Mouse (Mus musculus) MEL (cell line): ENCODE data around the gene Rnf5. TPM values are rescaled to one million over a fixed set of nuclear protein-coding genes. Genes with fewer than 3 reads are reported as not detected.

Source experiments
- DNase-seq: peaks from one replicate; pipeline ENCODE4 v3.0.0; 2011; ENCODE audit warnings: low read depth, low spot score
- H3K27ac ChIP-seq: 2 replicates; pipeline ENCODE4 v1.5.1; 2012; ENCODE audit warnings: low read depth, mild to moderate bottlenecking, control low read depth, low read length, moderate library complexity; ENCODE audit not compliant: control insufficient read depth
- H3K27me3 ChIP-seq, 2 experiments: fragments of 150-350 bp in 1 of 2; sonication (generic) in 1 of 2; 2 replicates each; pipeline ENCODE4 v1.6.1; 2012; ENCODE audit warnings: low read length in 2 of 2, mild to moderate bottlenecking in 2 of 2, improper control_type of control experiment in 1 of 2, moderate library complexity in 1 of 2; ENCODE audit not compliant: insufficient read depth in 2 of 2, control insufficient read depth in 1 of 2
- H3K36me3 ChIP-seq, 2 experiments: 2 replicates each; pipeline ENCODE4 v1.6.1; 2012 to 2014; ENCODE audit warnings: low read length in 2 of 2, improper control_type of control experiment in 1 of 2, inconsistent platforms in 1 of 2, mild to moderate bottlenecking in 1 of 2; ENCODE audit not compliant: insufficient read depth in 2 of 2, control insufficient read depth in 1 of 2
- H3K4me1 ChIP-seq, 2 experiments: fragments of 150-350 bp in 1 of 2; sonication (generic) in 1 of 2; 2 replicates each; pipeline ENCODE4 v1.6.1; 2012; ENCODE audit warnings: low read length in 2 of 2, improper control_type of control experiment in 1 of 2, mild to moderate bottlenecking in 1 of 2; ENCODE audit not compliant: insufficient read depth in 2 of 2, control insufficient read depth in 1 of 2
- H3K4me3 ChIP-seq, 2 experiments: fragments of 150-350 bp in 1 of 2; sonication (generic) in 1 of 2; 2 replicates each; pipeline ENCODE4 v1.5.1; 2012; ENCODE audit warnings: low read depth in 2 of 2, low read length in 2 of 2, mild to moderate bottlenecking in 2 of 2, moderate library complexity in 2 of 2, control low read depth in 1 of 2, improper control_type of control experiment in 1 of 2; ENCODE audit not compliant: control insufficient read depth in 1 of 2, insufficient read depth in 1 of 2
- H3K79me2 ChIP-seq: 2 replicates; pipeline ENCODE4 v1.6.1; 2012; ENCODE audit warnings: mild to moderate bottlenecking, low read length, moderate library complexity; ENCODE audit not compliant: control insufficient read depth, poor library complexity, insufficient read depth
- H3K9ac ChIP-seq: 2 replicates; pipeline ENCODE4 v1.6.1; 2012; ENCODE audit warnings: low read depth, mild to moderate bottlenecking, control low read depth, low read length, moderate library complexity; ENCODE audit not compliant: control insufficient read depth, poor library complexity, severe bottlenecking
- H3K9me3 ChIP-seq: fragments of 150-350 bp; sonication (generic); replicated peaks from 2 replicates; pipeline ENCODE4 v1.6.1; 2012; ENCODE audit warnings: mild to moderate bottlenecking, low read length, improper control_type of control experiment, moderate library complexity; ENCODE audit not compliant: insufficient read depth
- BHLHE40 ChIP-seq: IDR thresholded peaks from 2 replicates; pipeline ENCODE4 v1.6.1; 2012; ENCODE audit warnings: low read depth, mild to moderate bottlenecking, inconsistent platforms, low read length, improper control_type of control experiment, borderline replicate concordance
- CHD1 ChIP-seq: IDR thresholded peaks from 2 replicates; pipeline ENCODE4 v1.6.1; 2012; ENCODE audit warnings: low read depth, mild to moderate bottlenecking, inconsistent platforms, low read length, improper control_type of control experiment
- CTCF ChIP-seq, 3 experiments: IDR thresholded peaks in 2 of 3; conservative IDR thresholded peaks in 1 of 3; 2 replicates each; pipeline ENCODE4 v1.5.1; 2011 to 2012; ENCODE audit warnings: low read length in 3 of 3, low read depth in 2 of 3, mild to moderate bottlenecking in 2 of 3, improper control_type of control experiment in 1 of 3, inconsistent platforms in 1 of 3, mixed read lengths in 1 of 3, moderate library complexity in 1 of 3; ENCODE audit not compliant: control insufficient read depth in 1 of 3, insufficient read depth in 1 of 3, poor library complexity in 1 of 3, severe bottlenecking in 1 of 3
- E2F4 ChIP-seq: IDR thresholded peaks from 2 replicates; pipeline ENCODE4 v1.6.1; 2011; ENCODE audit warnings: low read depth, low read length, improper control_type of control experiment, borderline replicate concordance
- ELF1 ChIP-seq: IDR thresholded peaks from 2 replicates; pipeline ENCODE4 v1.6.1; 2014; ENCODE audit warnings: low read depth, mild to moderate bottlenecking, inconsistent platforms, low read length, improper control_type of control experiment, moderate library complexity
- EP300 ChIP-seq, 2 experiments: IDR thresholded peaks; 2 replicates each; pipeline ENCODE4 v1.6.1; 2011; ENCODE audit warnings: improper control_type of control experiment in 2 of 2, low read length in 2 of 2, low read depth in 1 of 2, mild to moderate bottlenecking in 1 of 2
- ETS1 ChIP-seq: IDR thresholded peaks from 2 replicates; pipeline ENCODE4 v1.6.1; 2012; ENCODE audit warnings: low read depth, mild to moderate bottlenecking, inconsistent platforms, low read length, improper control_type of control experiment, moderate library complexity
- GABPA ChIP-seq: IDR thresholded peaks from 2 replicates; pipeline ENCODE4 v1.6.1; 2012; ENCODE audit warnings: low read depth, mild to moderate bottlenecking, inconsistent platforms, low read length, improper control_type of control experiment, moderate library complexity
- GATA1 ChIP-seq: IDR thresholded peaks from 2 replicates; pipeline ENCODE4 v1.6.1; 2011; ENCODE audit warnings: low read depth, low read length, improper control_type of control experiment
- JUND ChIP-seq: IDR thresholded peaks from 2 replicates; pipeline ENCODE4 v1.6.1; 2011; ENCODE audit warnings: low read depth, mild to moderate bottlenecking, improper control_type of control experiment, low read length
- KAT2A ChIP-seq: conservative IDR thresholded peaks from 2 replicates; pipeline ENCODE4 v1.6.1; 2012; ENCODE audit warnings: low read depth, low read length, improper control_type of control experiment, inconsistent platforms
- MAFK ChIP-seq: IDR thresholded peaks from 2 replicates; pipeline ENCODE4 v1.6.1; 2011; ENCODE audit warnings: low read depth, mild to moderate bottlenecking, low read length, improper control_type of control experiment, borderline replicate concordance
- MAX ChIP-seq: IDR thresholded peaks from 2 replicates; pipeline ENCODE4 v1.6.1; 2011; ENCODE audit warnings: low read length, improper control_type of control experiment
- MAZ ChIP-seq: IDR thresholded peaks from 2 replicates; pipeline ENCODE4 v1.6.1; 2012; ENCODE audit warnings: low read depth, mild to moderate bottlenecking, inconsistent platforms, low read length, improper control_type of control experiment
- MEF2A ChIP-seq: IDR thresholded peaks from 2 replicates; pipeline ENCODE4 v1.6.1; 2014; ENCODE audit warnings: low read depth, mild to moderate bottlenecking, inconsistent platforms, low read length, improper control_type of control experiment; ENCODE audit not compliant: poor library complexity, insufficient replicate concordance, severe bottlenecking; ENCODE audit errors: extremely low read depth
- MXI1 ChIP-seq: IDR thresholded peaks from 2 replicates; pipeline ENCODE4 v1.6.1; 2011; ENCODE audit warnings: mild to moderate bottlenecking, low read depth, low read length, improper control_type of control experiment
- MYC ChIP-seq: IDR thresholded peaks from 2 replicates; pipeline ENCODE4 v1.6.1; 2011; ENCODE audit warnings: low read depth, mild to moderate bottlenecking, low read length, improper control_type of control experiment, moderate library complexity
- NELFE ChIP-seq: IDR thresholded peaks from 2 replicates; pipeline ENCODE4 v1.6.1; 2011; ENCODE audit warnings: low read depth, low read length, improper control_type of control experiment
- NRF1 ChIP-seq: IDR thresholded peaks from 2 replicates; pipeline ENCODE4 v1.6.1; 2014; ENCODE audit warnings: low read depth, mild to moderate bottlenecking, inconsistent platforms, low read length, improper control_type of control experiment, moderate library complexity; ENCODE audit not compliant: poor library complexity, insufficient read depth, severe bottlenecking
- POLR2A ChIP-seq, 2 experiments: IDR thresholded peaks; 2 replicates each; pipeline ENCODE4 v1.6.1; 2011 to 2012; ENCODE audit warnings: low read length in 2 of 2, mild to moderate bottlenecking in 2 of 2, control low read depth in 1 of 2, improper control_type of control experiment in 1 of 2, low read depth in 1 of 2, moderate library complexity in 1 of 2; ENCODE audit not compliant: control insufficient read depth in 1 of 2, insufficient read depth in 1 of 2, poor library complexity in 1 of 2
- POLR2AphosphoS2 ChIP-seq: IDR thresholded peaks from 2 replicates; pipeline ENCODE4 v1.6.1; 2011; ENCODE audit warnings: low read length, improper control_type of control experiment
- POLR2AphosphoS5 ChIP-seq: IDR thresholded peaks from 2 replicates; pipeline ENCODE4 v1.6.1; 2012; ENCODE audit warnings: low read depth, borderline replicate concordance, mild to moderate bottlenecking, inconsistent platforms, low read length, moderate library complexity, mixed read lengths
- SIN3A ChIP-seq: IDR thresholded peaks from 2 replicates; pipeline ENCODE4 v1.6.1; 2012; ENCODE audit warnings: low read length, improper control_type of control experiment, inconsistent platforms
- SMC3 ChIP-seq: IDR thresholded peaks from 2 replicates; pipeline ENCODE4 v1.6.1; 2011; ENCODE audit warnings: low read depth, low read length, improper control_type of control experiment
- TAL1 ChIP-seq: IDR thresholded peaks from 2 replicates; pipeline ENCODE4 v1.6.1; 2012; ENCODE audit warnings: mild to moderate bottlenecking, inconsistent platforms, low read length, moderate library complexity, mixed read lengths
- TBP ChIP-seq: IDR thresholded peaks from 2 replicates; pipeline ENCODE4 v1.8.0; 2011; ENCODE audit warnings: low read depth, low read length, improper control_type of control experiment
- ZC3H11A ChIP-seq: IDR thresholded peaks from 2 replicates; pipeline ENCODE4 v1.6.1; 2012; ENCODE audit warnings: low read depth, mild to moderate bottlenecking, inconsistent platforms, low read length, improper control_type of control experiment
- ZKSCAN1 ChIP-seq: IDR thresholded peaks from 2 replicates; pipeline ENCODE4 v1.6.1; 2012; ENCODE audit warnings: low read depth, mild to moderate bottlenecking, inconsistent platforms, low read length, improper control_type of control experiment, moderate library complexity
- ZMIZ1 ChIP-seq: IDR thresholded peaks from 2 replicates; pipeline ENCODE4 v1.6.1; 2012; ENCODE audit warnings: low read depth, mild to moderate bottlenecking, inconsistent platforms, low read length, improper control_type of control experiment, moderate library complexity
- ZNF384 ChIP-seq: IDR thresholded peaks from 2 replicates; pipeline ENCODE4 v1.6.1; 2012; ENCODE audit warnings: low read depth, mild to moderate bottlenecking, inconsistent platforms, low read length, improper control_type of control experiment
- polyA plus RNA-seq, 2 experiments: library from polyadenylated mRNA; stranded (reverse) in 1 of 2; unstranded in 1 of 2; fragments of >175 nt in 1 of 2; fragments of >200 nt in 1 of 2; gene quantifications; 2 replicates each; pipeline versions ENCODE4 v1.2.1 to v1.2.4; 2012; ENCODE audit warnings: low replicate concordance in 2 of 2, low read depth in 1 of 2; ENCODE audit not compliant: insufficient read length in 2 of 2, insufficient read depth in 1 of 2, missing spikeins in 1 of 2
- total RNA-seq: library from RNA; depleted of rRNA; stranded (reverse); fragments of 300-350 nt; gene quantifications from 2 replicates; pipeline ENCODE4 v1.2.3, GENCODE M21; 2012

Gene Rnf5
- total and polyA plus RNA-seq, 3 experiments = 24.8 to 85.1 TPM; not detected in 1

DNA sequence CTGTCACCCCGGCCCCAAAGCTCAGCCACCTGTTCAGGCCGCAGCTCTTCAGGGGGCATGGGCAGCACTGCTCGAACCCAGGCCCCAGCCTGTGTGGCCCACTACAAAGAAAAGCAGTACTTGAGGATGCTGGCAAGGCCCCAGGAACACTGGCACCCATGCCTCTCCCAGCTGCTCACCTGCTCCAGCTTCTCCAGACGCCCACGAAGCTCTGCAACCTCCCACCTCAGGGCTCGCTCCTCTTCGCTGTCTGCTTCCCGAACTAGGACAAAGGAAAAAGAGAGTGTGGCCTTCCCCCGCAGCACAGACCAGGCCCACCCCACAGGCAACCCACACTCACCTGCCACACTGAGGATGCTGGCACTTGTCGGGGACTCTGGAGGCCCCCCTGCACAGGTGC lies 10.3 kb upstream of the Rnf5 start:
- TF ChIP-seq ELF1 (no peak), TBP (no peak), ZMIZ1 (0 out of 2 replicates have a peak, but pooled peaks have one; percentile 3), KAT2A (no peak), GATA1 (no peak), TAL1 (no peak)
- TF ChIP-seq, all 39 proteins: peak for 1
- H3K9me3 ChIP-seq = no peaks in the 10 kb centered on the region
- H3K27ac ChIP-seq = peak overlapping the region; percentile 91
- peaks cover 4% of the 10 kb centered on the region; the same call in 1 of the 2 replicates for H3K79me2 ChIP-seq
- H3K4me1 ChIP-seq = peaks cover 6 to 20% of the 10 kb centered on the region in 2 experiments; a peak in 3 of 4 replicates
- H3K36me3 ChIP-seq = peaks cover 0 to 13% of the 10 kb centered on the region in 2 experiments; a peak in 2 of 4 replicates
- no peaks in the 10 kb centered on the region for H3K27me3 ChIP-seq
- no peak overlapping the region for H3K4me3 ChIP-seq
- DNase-seq = no peak
- peak overlapping the region; percentile 19; the same call in 1 of the 2 replicates for H3K9ac ChIP-seq

DNA sequence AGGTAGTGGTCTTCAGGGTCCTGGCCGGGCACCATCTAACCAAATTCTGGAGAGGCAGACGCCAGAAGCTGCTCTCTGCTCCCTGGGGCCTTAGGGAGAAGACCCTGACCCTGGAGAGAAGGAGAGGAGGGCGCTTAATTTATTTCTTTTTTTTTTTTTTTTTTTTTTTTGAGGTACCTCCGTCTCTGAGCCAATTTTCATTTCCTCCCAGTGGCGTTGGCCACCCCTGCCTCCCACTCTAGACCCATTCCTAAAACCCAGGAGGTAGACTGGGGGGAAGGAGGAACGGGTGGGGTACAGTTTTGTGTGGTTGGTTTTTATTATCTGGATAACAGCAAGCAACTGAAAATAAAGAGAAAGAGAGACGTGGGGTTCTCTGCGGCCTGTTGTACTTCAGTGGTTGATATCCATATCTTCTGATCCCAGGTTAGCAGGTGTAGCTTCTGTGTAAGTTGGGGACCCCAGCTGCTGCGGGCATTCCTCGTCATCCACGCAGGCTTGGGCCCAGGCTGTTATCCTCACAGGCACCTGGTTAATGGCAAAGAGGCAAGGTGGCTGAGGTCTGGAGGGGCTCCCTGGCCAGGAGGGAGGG lies 9.7 kb upstream of the Rnf5 start:
- H3K36me3 ChIP-seq = peaks cover 0 to 16% of the 10 kb centered on the region in 2 experiments; a peak in 2 of 4 replicates
- TF ChIP-seq POLR2AphosphoS5 (no peak), MXI1 (peak; percentile 61), NELFE (no peak), ETS1 (peak; percentile 91), ZC3H11A (no peak), MAFK (peak; percentile 20; the same call in 1 of the 2 replicates), CTCF (IDR thresholded peaks at IDR 0.05 in 2 of 3, conservative IDR thresholded peaks at IDR 0.05 in 1 of 3; ENCODE audit: control insufficient read depth in 1 of 3, insufficient read depth in 1 of 3, low read depth in 2 of 3, low read length in 3 of 3, poor library complexity in 1 of 3, severe bottlenecking in 1 of 3) (no peak), GABPA (no peak), NRF1 (no peak), SMC3 (peak; percentile 2; the same call in 1 of the 2 replicates), ZKSCAN1 (no peak; the same call in 1 of the 2 replicates), GATA1 (peak; percentile 83), MAZ (peak; percentile 86), BHLHE40 (no peak), ZMIZ1 (no peak; the same call in 1 of the 2 replicates), KAT2A (0 out of 2 replicates have a peak, but pooled peaks have one; percentile 19), POLR2A (IDR thresholded peaks at IDR 0.05; ENCODE audit: control insufficient read depth in 1 of 2, insufficient read depth in 1 of 2, low read depth in 1 of 2, low read length in 2 of 2, poor library complexity in 1 of 2) (no peak), SIN3A (peak; percentile 80), E2F4 (no peak), POLR2AphosphoS2 (no peak), CHD1 (no peak), MEF2A (no peak), JUND (no peak), MAX (no peak), EP300 (IDR thresholded peaks at IDR 0.05; ENCODE audit: low read depth in 1 of 2, low read length in 2 of 2) (peak; percentile 90 to 96), ZNF384 (peak; percentile 94), ELF1 (no peak), MYC (0 out of 2 replicates have a peak, but pooled peaks have one; percentile 15)

More for the DNA sequence above, 9.7 kb upstream of the Rnf5 start:
- Histone ChIP-seq H3K9me3 (no peaks in the 10 kb centered on the region), H3K4me3 (no peak overlapping the region), H3K9ac (peak overlapping the region; percentile 48), H3K79me2 (peaks cover 11% of the 10 kb centered on the region; the same call in 1 of the 2 replicates), H3K4me1 (peaks cover 7 to 27% of the 10 kb centered on the region in 2 experiments; a peak in 3 of 4 replicates), H3K27ac (peak overlapping the region; percentile 91), H3K27me3 (no peaks in the 10 kb centered on the region)
- DNase-seq = peak; percentile 87
